Mouse (Mus musculus) adrenal gland (tissue): ENCODE results near the gene Gss.
"Not testable (repeated sequence)": the region's sequence is repeated elsewhere in the genome, so short reads cannot be mapped to it uniquely, and the experiment has no call there.

Source experiments
- intact Hi-C: fragments of 180-260 bp; cut with DNase I; formaldehyde crosslinking; loops from one replicate; pipeline ENCODE4 v1.15.1; 2025

Gene Gss

DNA sequence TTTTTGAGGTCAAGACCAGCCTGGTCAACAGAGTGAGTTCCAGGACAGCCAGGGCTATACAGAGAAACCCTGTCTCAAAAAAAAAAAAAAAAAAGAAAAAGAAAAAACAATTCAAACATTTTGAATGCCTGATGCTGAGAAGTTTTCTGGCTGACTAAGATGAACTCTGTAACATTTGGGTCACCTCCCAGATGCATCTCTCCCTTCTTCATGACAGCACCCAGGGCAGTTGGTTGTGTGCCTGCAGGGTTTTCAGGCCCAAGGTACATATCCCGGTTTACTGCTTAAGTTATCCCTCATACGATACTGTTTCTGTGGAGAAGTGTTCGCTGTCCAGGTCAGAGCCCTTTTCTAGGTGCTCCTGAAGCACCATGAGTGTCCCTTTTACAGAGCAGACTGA lies 12.3 kb downstream of the Gss start:
- intact Hi-C loops: no loop called here

DNA sequence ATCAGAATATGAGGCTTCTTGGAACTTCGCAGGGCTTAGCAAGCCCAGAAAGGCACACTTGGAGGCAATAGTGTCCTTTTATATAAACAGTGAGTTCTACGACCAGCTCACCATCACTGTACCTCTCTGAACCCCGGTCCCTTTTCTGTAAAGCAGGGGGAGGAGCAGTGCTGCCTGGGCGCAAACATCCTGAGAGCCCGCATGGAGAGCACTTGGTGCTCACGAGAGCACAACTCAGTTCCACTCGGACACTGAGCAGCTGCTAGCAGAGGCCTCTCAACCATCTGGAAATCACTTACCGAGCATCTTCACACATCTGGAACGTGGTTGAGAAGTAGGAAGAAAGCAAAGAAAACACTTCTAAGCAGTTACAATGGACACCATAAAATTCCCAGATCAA lies 16.0 kb downstream of the Gss start:
- intact Hi-C loops: no loop called here

- intact Hi-C loops: no loop called here
Measured at GRCm38 (mm10) chr2:155574700-155575099, 17.9 kb downstream of the Gss start.

- intact Hi-C loops: no loop called here
Measured at GRCm38 (mm10) chr2:155573996-155574395, 18.6 kb downstream of the Gss start.

DNA sequence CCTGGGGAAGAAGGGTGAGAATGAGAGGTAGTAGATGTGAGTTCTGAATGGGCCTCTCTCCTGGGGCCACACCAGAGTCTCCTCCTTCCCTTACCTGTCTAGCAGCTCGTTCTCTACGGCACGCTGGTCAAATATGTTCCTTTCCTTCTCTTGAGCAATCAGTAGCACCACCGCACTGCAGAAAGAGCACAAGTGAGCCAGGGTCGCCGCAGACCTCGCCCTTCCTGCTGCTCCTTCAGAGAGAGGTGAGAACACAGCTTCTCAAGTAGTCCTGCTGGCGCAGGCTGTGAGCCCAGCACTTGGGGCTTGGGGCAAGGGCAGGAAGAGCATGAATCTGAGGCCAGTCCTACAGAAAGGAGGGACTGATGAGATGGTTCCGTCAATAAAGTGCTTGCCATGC lies 19.6 kb downstream of the Gss start:
- intact Hi-C loops: no loop called here

DNA sequence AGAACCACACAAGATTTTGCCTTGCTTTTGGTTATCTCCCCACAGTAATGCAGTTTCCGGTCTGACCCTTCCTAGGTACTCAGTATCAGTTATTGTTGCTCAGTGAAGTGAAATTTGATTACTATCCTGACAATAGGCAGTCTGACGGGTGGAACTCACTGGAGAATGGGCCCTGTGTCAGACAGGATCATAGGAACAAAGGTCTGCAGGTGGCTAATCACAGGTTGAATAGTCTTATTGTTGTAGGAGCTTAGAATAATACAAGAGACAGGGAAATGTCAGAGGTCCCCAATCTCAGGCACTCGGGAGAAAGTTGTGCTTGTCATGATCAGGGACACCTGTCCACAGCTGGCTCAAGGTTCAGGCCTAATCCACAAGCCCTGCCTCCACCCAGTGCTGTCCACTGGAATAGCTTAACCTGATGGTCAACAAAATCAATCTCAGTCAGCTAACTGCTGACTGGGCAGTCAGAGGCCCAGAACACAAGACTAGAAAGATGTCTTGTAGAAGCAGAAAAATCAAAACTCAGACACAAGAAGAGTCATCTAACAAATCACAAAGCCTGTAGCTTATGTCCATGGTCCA lies 23.3 kb downstream of the Gss start:
- intact Hi-C loops: no loop called here

DNA sequence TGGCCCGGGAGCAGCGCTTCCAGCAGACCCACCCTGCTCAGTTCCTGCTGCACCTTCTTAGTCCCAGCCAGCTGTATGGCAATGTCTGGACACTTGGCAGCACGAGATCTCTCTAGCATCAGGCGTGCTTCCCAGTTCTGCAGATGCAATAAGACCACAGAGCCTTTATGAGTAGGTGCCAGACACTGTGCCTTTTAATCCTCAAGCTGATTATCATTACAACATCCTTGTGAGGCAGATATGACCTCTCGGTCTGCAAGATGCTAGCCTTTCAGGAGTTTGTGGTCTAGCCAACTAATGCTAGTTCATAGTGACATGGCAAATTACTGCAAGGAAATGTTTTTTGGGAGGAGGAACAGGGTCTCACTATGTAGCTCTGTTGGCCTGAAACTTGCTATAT lies 24.9 kb downstream of the Gss start:
- intact Hi-C loops: no loop called here

DNA sequence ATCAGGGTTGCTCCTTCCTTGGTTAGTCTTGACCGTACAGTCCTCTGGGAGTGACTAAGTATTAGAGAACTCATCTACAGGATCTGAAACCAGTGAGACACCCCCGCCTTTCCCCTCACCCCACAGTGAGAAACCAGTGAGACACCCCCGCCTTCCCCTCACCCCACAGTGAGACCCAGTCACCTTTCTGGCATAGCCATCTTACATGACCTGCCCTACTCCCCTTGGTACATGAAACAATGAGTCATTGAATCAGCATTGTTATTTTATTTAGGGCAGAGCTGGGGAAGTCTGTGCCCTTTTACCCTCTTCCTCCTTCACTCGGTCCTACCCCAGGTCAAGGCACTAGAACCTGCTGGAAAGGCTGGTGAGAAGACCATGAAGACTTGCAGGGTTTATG lies 29.7 kb downstream of the Gss start:
- intact Hi-C loops: no loop called here

GRCm38 (mm10) chr2:155562209-155562608 lies 30.4 kb downstream of the Gss start:
- intact Hi-C loops: no loop called here

DNA sequence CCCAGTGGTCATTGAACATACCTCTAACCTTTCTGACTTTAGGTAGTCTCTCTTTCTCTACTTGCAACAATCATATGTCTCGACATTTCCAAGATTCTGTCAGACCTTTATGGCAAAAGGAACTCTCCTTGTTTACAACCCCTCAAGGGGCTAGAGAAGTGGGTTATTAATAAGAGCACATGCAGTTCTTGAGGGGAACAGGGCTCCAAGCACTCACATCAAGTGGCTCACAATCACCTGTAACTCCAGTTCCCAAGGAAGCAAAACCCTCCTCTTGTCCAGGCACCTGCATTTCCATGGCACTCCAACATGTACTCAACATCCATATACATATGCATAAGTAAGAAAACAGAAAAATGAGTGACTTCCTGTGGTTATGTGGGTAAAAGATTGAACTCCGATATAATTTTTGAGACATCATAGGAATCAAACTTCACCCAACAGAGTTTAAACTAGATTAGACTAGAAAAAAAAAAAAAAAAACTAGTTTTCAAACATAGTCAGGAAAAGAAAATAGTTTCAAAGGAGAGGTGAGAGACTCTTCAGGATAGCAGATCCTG lies 38.1 kb downstream of the Gss start:
- intact Hi-C loops: no loop called here

GRCm38 (mm10) chr2:155552949-155553354 lies 39.7 kb downstream of the Gss start:
- intact Hi-C loops: no loop called here

DNA sequence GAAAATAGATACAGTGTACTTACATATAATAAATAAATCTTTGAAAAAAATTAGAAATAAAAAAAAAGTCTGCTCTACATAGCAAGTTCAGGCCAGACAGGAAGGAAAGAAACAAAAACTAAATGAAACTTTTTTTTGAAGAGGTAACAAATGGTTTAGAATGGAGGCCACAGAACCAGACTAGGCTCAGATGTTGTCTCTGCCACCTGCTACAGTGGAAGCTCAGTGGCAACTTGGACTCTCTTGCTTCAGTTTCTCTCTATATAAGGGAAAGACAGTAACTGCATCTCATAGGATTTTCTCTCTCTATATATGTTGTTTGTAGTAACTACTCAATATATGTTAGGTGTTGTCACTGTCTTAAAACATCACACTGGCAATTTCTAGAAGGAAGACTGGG lies 40.3 kb downstream of the Gss start:
- intact Hi-C loops: no loop called here

DNA sequence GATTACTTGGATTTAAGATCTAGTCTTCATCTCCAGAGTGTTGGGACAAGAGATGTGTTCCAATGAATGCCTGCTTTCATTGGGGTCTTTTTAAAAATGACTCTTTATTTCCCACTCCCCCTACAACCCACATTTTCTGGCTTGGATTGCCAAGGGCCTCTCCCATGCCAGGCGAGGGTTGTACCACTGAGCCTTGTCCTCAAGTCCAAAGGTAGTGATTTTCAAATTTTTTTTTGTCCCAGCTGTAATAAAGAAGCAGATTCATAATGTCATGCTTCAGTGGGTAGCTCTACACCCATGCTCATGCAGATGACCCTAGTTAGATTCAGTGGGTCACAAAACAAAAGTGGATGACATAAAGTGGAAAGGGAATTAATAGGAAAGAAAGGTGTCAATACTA lies 45.7 kb downstream of the Gss start:
- intact Hi-C loops: no loop called here

- intact Hi-C loops: no loop called here
Measured at GRCm38 (mm10) chr2:155540822-155541458, 51.7 kb downstream of the Gss start.

DNA sequence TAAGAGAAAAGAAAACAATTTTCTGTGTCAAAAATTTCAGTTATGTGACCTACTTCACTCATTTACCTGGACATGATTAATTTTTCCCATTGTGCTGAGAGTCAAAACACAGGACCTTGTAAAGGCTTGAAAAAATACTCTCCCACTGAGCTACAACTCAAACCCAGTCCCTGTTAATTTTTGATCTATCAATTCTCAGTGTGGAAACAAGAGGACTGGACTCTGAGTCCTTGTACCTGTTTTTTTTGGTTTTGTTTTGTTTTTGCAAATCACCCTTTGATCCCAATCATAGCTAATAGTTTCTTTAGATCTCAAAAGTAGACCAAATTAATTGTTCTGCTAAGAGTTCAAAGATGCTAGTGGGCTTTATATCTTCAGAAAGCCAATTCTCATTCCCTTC lies 52.9 kb downstream of the Gss start:
- intact Hi-C loops: no loop called here

GRCm38 (mm10) chr2:155538463-155539057 lies 54.0 kb downstream of the Gss start:
- intact Hi-C loops: not testable (repeated sequence)

DNA sequence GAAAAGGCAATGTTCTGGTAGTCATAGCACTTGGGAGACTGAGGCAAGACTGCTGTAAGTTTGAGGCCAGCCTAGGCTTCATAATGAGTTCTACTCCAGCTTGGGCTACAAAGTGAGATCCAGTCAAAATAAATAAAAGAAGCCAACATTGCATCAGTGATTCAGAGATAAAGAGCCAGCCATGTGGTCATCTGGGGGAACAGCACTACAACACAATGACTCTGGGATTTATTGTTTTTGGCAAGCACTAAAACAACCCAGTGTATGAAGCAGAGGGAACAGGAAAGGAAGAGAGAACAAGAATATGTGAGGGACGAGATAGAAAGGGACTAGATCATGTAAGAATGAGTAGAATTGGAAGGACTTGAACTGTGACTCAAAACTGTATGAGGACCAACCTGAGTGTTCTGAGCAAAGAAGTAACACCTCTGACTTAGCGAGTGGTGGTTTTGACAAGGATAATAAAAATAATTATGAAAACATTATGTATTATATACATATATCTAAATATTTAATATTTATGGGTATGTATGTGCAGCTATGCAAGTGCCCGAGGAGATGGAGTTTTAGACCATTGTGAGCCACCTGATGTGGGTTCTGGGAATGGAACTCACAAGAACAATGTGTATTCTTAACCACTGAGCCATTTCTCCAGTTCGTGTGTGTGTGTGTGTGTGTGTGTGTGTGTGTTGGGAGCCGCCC lies 54.7 kb downstream of the Gss start:
- intact Hi-C loops: no loop called here

DNA sequence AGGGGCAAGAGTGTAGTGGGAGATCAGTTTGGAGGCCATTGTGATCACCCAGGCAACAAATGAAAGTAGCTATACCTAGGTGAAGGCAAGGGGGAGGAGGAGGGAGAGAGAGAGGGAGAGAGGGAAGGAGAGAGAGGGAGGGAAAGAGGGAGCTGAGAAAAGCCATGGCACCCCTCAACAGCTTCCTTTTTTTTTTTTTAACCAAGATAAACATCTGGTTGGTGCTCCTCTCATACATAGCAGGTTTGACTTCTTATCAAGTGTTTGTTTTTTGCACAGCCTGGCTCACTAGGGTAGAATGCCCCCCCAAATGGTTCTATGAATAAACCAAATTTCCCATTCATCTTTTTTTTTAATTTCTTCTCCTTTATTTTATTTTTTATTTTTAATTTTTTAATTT lies 56.3 kb downstream of the Gss start:
- intact Hi-C loops: no loop called here

GRCm38 (mm10) chr2:155527367-155527766 lies 65.2 kb downstream of the Gss start:
- intact Hi-C loops: no loop called here

- intact Hi-C loops: no loop called here
Measured at GRCm38 (mm10) chr2:155524378-155524777, 68.2 kb downstream of the Gss start.

DNA sequence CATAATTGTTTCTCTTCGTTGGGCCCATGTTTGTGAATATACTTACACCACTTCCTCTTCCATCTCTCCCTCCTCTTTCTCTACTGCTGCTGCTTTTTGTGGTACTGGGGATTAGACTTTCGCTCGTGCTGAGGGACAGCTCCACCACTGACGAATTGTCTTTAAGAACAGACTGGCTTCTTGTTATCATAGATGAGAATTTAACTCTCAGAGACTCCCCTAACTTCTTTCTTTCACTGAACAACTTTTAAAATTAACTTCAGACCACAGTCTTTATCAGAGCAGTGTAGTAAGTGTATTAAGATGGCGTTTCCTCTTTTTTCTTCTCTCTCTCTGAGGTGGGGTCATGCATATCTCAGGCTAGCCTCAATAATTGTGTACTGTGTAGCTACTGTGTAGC lies 68.9 kb downstream of the Gss start:
- intact Hi-C loops: no loop called here
